Mouse (Mus musculus) E14TG2a.4 (cell line): ENCODE data around the gene Gm5431.
"Not testable (repeated sequence)": the region's sequence is repeated elsewhere in the genome, so short reads cannot be mapped to it uniquely, and the experiment has no call there.

ENCODE experiments used
- CTCF ChIP-seq: conservative IDR thresholded peaks from 2 replicates; pipeline ENCODE4 v1.5.1; 2014; ENCODE audit warnings: low read length
- NANOG ChIP-seq: IDR thresholded peaks from 2 replicates; pipeline ENCODE4 v1.6.1; 2014; ENCODE audit warnings: borderline replicate concordance, low read length, mixed read lengths

DNA sequence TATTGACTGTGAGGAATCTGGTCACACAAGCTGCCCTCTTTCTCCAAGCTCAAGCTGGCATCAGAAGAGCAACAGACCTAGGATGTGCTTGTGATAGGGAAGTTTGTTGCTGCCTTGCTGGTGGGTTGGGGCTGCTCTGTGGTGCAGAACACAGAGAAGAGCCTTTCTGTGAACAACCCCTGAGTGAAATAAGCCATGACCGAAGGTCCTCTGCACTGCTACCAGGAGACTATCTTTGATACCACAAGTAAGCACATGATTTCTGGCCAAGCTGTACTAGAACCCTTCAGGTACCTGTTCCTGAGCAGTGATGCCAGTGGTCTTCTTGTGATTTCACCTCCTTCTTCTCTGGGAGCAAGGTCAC lies 465 bp downstream of the Gm5431 start:
- TF ChIP-seq CTCF, NANOG: not testable (repeated sequence)
